Comparison of ENCODE assay signal across 7 mouse cellular contexts in the genomic region with DNA sequence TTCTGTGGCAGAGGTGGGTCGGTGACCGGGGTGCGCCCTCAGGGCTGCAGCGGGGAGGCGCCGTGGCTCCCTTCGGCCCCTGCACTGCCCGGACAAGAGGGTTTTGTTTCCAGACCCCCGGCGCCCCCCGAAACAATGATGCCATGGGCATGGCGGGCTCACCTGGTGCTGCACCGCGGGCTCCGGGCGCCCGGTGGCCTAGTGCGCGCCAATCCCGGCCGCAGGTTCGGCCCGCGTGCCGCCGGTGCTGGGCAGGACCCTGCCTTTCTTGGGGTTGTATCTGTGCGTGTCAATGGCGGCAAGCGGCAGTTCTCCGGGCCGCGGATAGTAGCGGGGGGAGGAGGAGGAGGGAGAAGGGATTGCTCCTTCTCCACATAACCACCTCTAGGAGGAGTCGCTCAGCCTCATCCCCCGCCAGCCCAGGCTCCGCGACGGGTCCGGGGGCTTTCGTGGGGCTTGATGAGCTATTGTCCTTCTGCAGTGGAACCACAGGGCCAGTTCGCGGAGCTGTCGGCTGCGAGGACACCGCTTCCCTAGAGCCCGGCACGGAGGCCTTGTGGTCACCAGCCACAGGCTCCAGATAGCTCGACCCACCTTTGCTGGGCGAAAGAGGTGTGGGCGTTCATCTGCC. TPM values are rescaled to one million over a fixed set of nuclear protein-coding genes. Genes with fewer than 3 reads are reported as not detected.
DNase-seq lines count a peak whose midpoint lies in the region; ATAC-seq and TF ChIP-seq lines count a peak whose summit lies in the region.

A gene (minus strand): TSS at position 527 of the 631 bp plus-strand sequence.

- peak; percentile 91 for ATAC-seq in embryonic facial prominence, embryonic 14.5 days (ENCODE audit: low read depth)
- peak; percentile 84 for ATAC-seq in kidney, embryonic 14.5 days (ENCODE audit: low FRiP score, low TSS enrichment)
- ATAC-seq in limb, embryonic 14.5 days (ENCODE audit: low FRiP score, low read depth): peak; percentile 88
- peak; percentile 94 for ATAC-seq in midbrain, embryonic 16.5 days

- peak; percentile 78 for DNase-seq in brain, embryonic 18.5 days (ENCODE audit: low read depth, low spot score)
- DNase-seq in embryonic facial prominence, embryonic 14.5 days (ENCODE audit: low spot score): peak; percentile 93
- peak; percentile 90 for DNase-seq in heart, embryonic 10.5 days (ENCODE audit: low spot score)
- DNase-seq in limb, embryonic 14.5 days (ENCODE audit: low spot score): peak; percentile 83
- peak; percentile 72 for DNase-seq in testis, postnatal 10 days (ENCODE audit: low spot score)

- peak within 1 kb of the TSS; percentile 94 for H3K4me3 ChIP-seq in embryonic facial prominence, embryonic 14.5 days (ENCODE audit: low read depth, low read length)
- H3K4me3 ChIP-seq in heart, embryonic 10.5 days: peak within 1 kb of the TSS; percentile 99
- peak within 1 kb of the TSS; percentile 94 for H3K4me3 ChIP-seq in kidney, embryonic 14.5 days (ENCODE audit: low read length)
- peak within 1 kb of the TSS; percentile 92 for H3K4me3 ChIP-seq in limb, embryonic 14.5 days (replicated peaks; ENCODE audit: low read length)
- peak within 1 kb of the TSS; percentile 91 for H3K4me3 ChIP-seq in midbrain, embryonic 16.5 days (ENCODE audit: low read depth, low read length)

- 0 out of 2 replicates have a peak, but pooled peaks cover 7% of the 10 kb centered on the region for H3K4me1 ChIP-seq in embryonic facial prominence, embryonic 14.5 days (ENCODE audit: control insufficient read depth, insufficient read depth, low read length)
- H3K4me1 ChIP-seq in heart, embryonic 10.5 days: peaks cover 11% of the 10 kb centered on the region; the same call in 1 of the 2 replicates
- H3K4me1 ChIP-seq in kidney, embryonic 14.5 days (ENCODE audit: control insufficient read depth, insufficient read depth, low read length): peaks cover 18% of the 10 kb centered on the region; the same call in 1 of the 2 replicates
- H3K4me1 ChIP-seq in limb, embryonic 14.5 days (ENCODE audit: control insufficient read depth, insufficient read depth, low read length): peaks cover 17% of the 10 kb centered on the region
- peaks cover 25% of the 10 kb centered on the region for H3K4me1 ChIP-seq in midbrain, embryonic 16.5 days (ENCODE audit: control insufficient read depth, insufficient read depth, low read length)

- H3K9me3 ChIP-seq in embryonic facial prominence, embryonic 14.5 days (ENCODE audit: control insufficient read depth, low read length): no peaks in the 10 kb centered on the region
- H3K9me3 ChIP-seq in heart, embryonic 10.5 days: no peaks in the 10 kb centered on the region
- H3K9me3 ChIP-seq in kidney, embryonic 14.5 days (ENCODE audit: control insufficient read depth, low read length): no peaks in the 10 kb centered on the region
- H3K9me3 ChIP-seq in limb, embryonic 14.5 days (ENCODE audit: control insufficient read depth, low read length): no peaks in the 10 kb centered on the region
- no peaks in the 10 kb centered on the region for H3K9me3 ChIP-seq in midbrain, embryonic 16.5 days (replicated peaks; ENCODE audit: control insufficient read depth, low read length, poor library complexity, severe bottlenecking)

- 0% methylated on average over 23 of the region's 50 CpGs for whole genome bisulfite sequencing in embryonic facial prominence, embryonic 14.5 days
- WGBS in heart, embryonic 10.5 days: 0% methylated on average over 50 of the region's 50 CpGs
- under 1% methylated on average over 50 of the region's 50 CpGs for WGBS in kidney, embryonic 14.5 days
- WGBS in limb, embryonic 14.5 days: 1% methylated on average over 46 of the region's 50 CpGs
- WGBS in midbrain, embryonic 16.5 days: under 1% methylated on average over 50 of the region's 50 CpGs

- TF ChIP-seq POLR2A in limb, embryonic 14.5 days (IDR thresholded peaks at IDR 0.05; ENCODE audit: borderline replicate concordance, extremely low read depth, insufficient read depth, insufficient read length): peak; percentile 92; the same call in 1 of the 2 replicates

- H3K36me3 ChIP-seq in embryonic facial prominence, embryonic 14.5 days (ENCODE audit: control insufficient read depth, insufficient read depth, low read length): no peaks in the 10 kb centered on the region
- no peaks in the 10 kb centered on the region for H3K36me3 ChIP-seq in heart, embryonic 10.5 days
- no peaks in the 10 kb centered on the region for H3K36me3 ChIP-seq in kidney, embryonic 14.5 days (ENCODE audit: control insufficient read depth, insufficient read depth, low read length)
- H3K36me3 ChIP-seq in limb, embryonic 14.5 days (ENCODE audit: control insufficient read depth, insufficient read depth, low read length): no peaks in the 10 kb centered on the region
- no peaks in the 10 kb centered on the region for H3K36me3 ChIP-seq in midbrain, embryonic 16.5 days (ENCODE audit: control insufficient read depth, insufficient read depth, low read length)

- peak within 1 kb of the TSS; percentile 96 for H3K27ac ChIP-seq in embryonic facial prominence, embryonic 14.5 days (replicated peaks; ENCODE audit: low read depth, low read length)
- peak within 1 kb of the TSS; percentile 99 for H3K27ac ChIP-seq in heart, embryonic 10.5 days
- H3K27ac ChIP-seq in kidney, embryonic 14.5 days (ENCODE audit: low read depth, low read length): peak within 1 kb of the TSS; percentile 95
- peak within 1 kb of the TSS; percentile 97 for H3K27ac ChIP-seq in limb, embryonic 14.5 days (replicated peaks; ENCODE audit: low read depth, low read length)
- peak within 1 kb of the TSS; percentile 100 for H3K27ac ChIP-seq in midbrain, embryonic 16.5 days (ENCODE audit: low read length)

- peak within 1 kb of the TSS; percentile 99 for H3K9ac ChIP-seq in embryonic facial prominence, embryonic 14.5 days (ENCODE audit: low read depth, low read length)
- H3K9ac ChIP-seq in kidney, embryonic 14.5 days (ENCODE audit: low read depth, low read length): peak within 1 kb of the TSS; percentile 100
- H3K9ac ChIP-seq in limb, embryonic 14.5 days (ENCODE audit: low read depth, low read length, severe bottlenecking): peak within 1 kb of the TSS; percentile 99
- peak within 1 kb of the TSS; percentile 100 for H3K9ac ChIP-seq in midbrain, embryonic 16.5 days (ENCODE audit: low read depth, low read length)

- no peaks in the 10 kb centered on the region for H3K27me3 ChIP-seq in embryonic facial prominence, embryonic 14.5 days (replicated peaks; ENCODE audit: control insufficient read depth, insufficient read depth, low read length)
- no peaks in the 10 kb centered on the region; the same call in 1 of the 2 replicates for H3K27me3 ChIP-seq in heart, embryonic 10.5 days (ENCODE audit: insufficient read depth, poor library complexity, severe bottlenecking)
- H3K27me3 ChIP-seq in kidney, embryonic 14.5 days (ENCODE audit: control insufficient read depth, insufficient read depth, low read length): no peaks in the 10 kb centered on the region
- no peaks in the 10 kb centered on the region for H3K27me3 ChIP-seq in limb, embryonic 14.5 days (ENCODE audit: control insufficient read depth, insufficient read depth, low read length)
- H3K27me3 ChIP-seq in midbrain, embryonic 16.5 days (ENCODE audit: control insufficient read depth, insufficient read depth, low read depth, low read length): no peaks in the 10 kb centered on the region

- peak within 1 kb of the TSS; percentile 68 for H3K4me2 ChIP-seq in embryonic facial prominence, embryonic 14.5 days (ENCODE audit: low read depth, low read length)
- peak within 1 kb of the TSS; percentile 66 for H3K4me2 ChIP-seq in kidney, embryonic 14.5 days (replicated peaks; ENCODE audit: low read depth, low read length)
- H3K4me2 ChIP-seq in limb, embryonic 14.5 days (replicated peaks; ENCODE audit: low read depth, low read length, severe bottlenecking): peak within 1 kb of the TSS; percentile 72
- H3K4me2 ChIP-seq in midbrain, embryonic 16.5 days (ENCODE audit: low read length): peak within 1 kb of the TSS; percentile 77

RNA-seq across cellular contexts. Expression of the gene that starts here (rescaled TPM):
- 87.2 and 110 TPM in 2 replicates for polyA plus RNA-seq in embryonic facial prominence, embryonic 14.5 days (2014; fragmentation: Nextera tagmentation; extraction: Ambion mirVana)
- polyA plus RNA-seq in heart, embryonic 10.5 days (2016; fragmentation: Nextera tagmentation; extraction: Ambion mirVana): 80.4 and 148 TPM in 2 replicates
- polyA plus RNA-seq in kidney, embryonic 14.5 days (2014; fragmentation: Nextera tagmentation; extraction: Ambion mirVana): 118 and 130 TPM in 2 replicates
- 87.8 and 90.3 TPM in 2 replicates for polyA plus RNA-seq in limb, embryonic 14.5 days (2012; rRNA removed)
- 111 and 138 TPM in 2 replicates for polyA plus RNA-seq in limb, embryonic 14.5 days (2014; fragmentation: Nextera tagmentation; extraction: Ambion mirVana)
- polyA plus RNA-seq in midbrain, embryonic 16.5 days (2015; fragmentation: Nextera tagmentation; extraction: Ambion mirVana): 296 and 334 TPM in 2 replicates

Comparison
In these comparisons a context has a peak if more than half of its experiments do, and no peak if none do; other contexts are left out.
1. Peak in every context shown above with its lines: DNase-seq, ATAC-seq, H3K4me3 ChIP-seq and H3K27ac ChIP-seq.